In genomic region chr3:102995605-102996321, GRCm38 (mm10) we compare ENCODE assay signal across 8 mouse cellular contexts. TPM values are rescaled to one million over a fixed set of nuclear protein-coding genes. Genes with fewer than 3 reads are reported as not detected.
DNase-seq lines count a peak whose midpoint lies in the region; ATAC-seq and TF ChIP-seq lines count a peak whose summit lies in the region.

TSS of gene Sike1 (plus strand) at chr3:102995708.

- whole genome bisulfite sequencing in hindbrain, postnatal 0 days: under 1% methylated on average over 55 of the region's 60 CpGs

- H3K4me2 ChIP-seq in hindbrain, postnatal 0 days (ENCODE audit: low read depth, low read length): peak within 1 kb of the TSS; percentile 69

- DNase-seq in WW6 (ENCODE audit: low read depth, low spot score): peak; percentile 84
- DNase-seq in cerebellum, postnatal 4 days (ENCODE audit: low spot score in 2 of 2): peak; percentile 83 to 86
- DNase-seq in gastrocnemius, adult 2 months: peak; percentile 97
- DNase-seq in hindbrain, postnatal 0 days (ENCODE audit: low spot score): peak; percentile 95
- DNase-seq in left cerebral cortex, adult 2 months (ENCODE audit: extremely low spot score in 1 of 2, low spot score in 2 of 2): peak; percentile 93 to 96
- peak; percentile 95 to 96 for DNase-seq in right cerebral cortex, adult 2 months (ENCODE audit: low spot score in 2 of 2)
- peak; percentile 95 for DNase-seq in urinary bladder, postnatal 14 days (ENCODE audit: low spot score)

- intact Hi-C loops in gastrocnemius, adult 2 months (cut with DNase I): loop anchor here (10.0 kb wide), 2 partner anchors 179 to 271 kb away; partner anchors contain the start of gene Bcas2
- intact Hi-C loops in left cerebral cortex, adult 2 months (cut with DNase I): loop anchor here (1.0 to 10.0 kb wide), 2 partner anchors 25 to 281 kb away; partner anchors contain the start of gene Csde1

- H3K27ac ChIP-seq in gastrocnemius, adult 2 months: peak within 1 kb of the TSS; percentile 99
- peak within 1 kb of the TSS; percentile 93 for H3K27ac ChIP-seq in hindbrain, postnatal 0 days
- peak within 1 kb of the TSS; percentile 90 for H3K27ac ChIP-seq in left cerebral cortex, adult 2 months

- no peaks in the 10 kb centered on the region for H3K27me3 ChIP-seq in hindbrain, postnatal 0 days (ENCODE audit: insufficient read depth, low read length)

- peak within 1 kb of the TSS; percentile 83 for H3K4me3 ChIP-seq in gastrocnemius, adult 2 months
- peak within 1 kb of the TSS; percentile 76 for H3K4me3 ChIP-seq in hindbrain, postnatal 0 days (ENCODE audit: low read length)
- H3K4me3 ChIP-seq in left cerebral cortex, adult 2 months: peak within 1 kb of the TSS; percentile 66

- TF ChIP-seq CTCF in gastrocnemius, adult 2 months (IDR thresholded peaks at IDR 0.05): no peak
- TF ChIP-seq CTCF in hindbrain, postnatal 0 days (IDR thresholded peaks at IDR 0.05; ENCODE audit: low read depth): no peak
- TF ChIP-seq CTCF in left cerebral cortex, adult 2 months (IDR thresholded peaks at IDR 0.05): no peak

- H3K4me1 ChIP-seq in hindbrain, postnatal 0 days (ENCODE audit: insufficient read depth, low read length): peaks cover 5% of the 10 kb centered on the region; the same call in 1 of the 2 replicates

- peak; percentile 98 for ATAC-seq in hindbrain, postnatal 0 days
- ATAC-seq in megakaryocyte, adult 5-6 weeks (ENCODE audit: poor library complexity, severe bottlenecking): peak; percentile 88

- no peaks in the 10 kb centered on the region for H3K9me3 ChIP-seq in hindbrain, postnatal 0 days (ENCODE audit: low read length)

- H3K36me3 ChIP-seq in hindbrain, postnatal 0 days (ENCODE audit: insufficient read depth, low read length): peaks cover 16% of the 10 kb centered on the region

- peak within 1 kb of the TSS; percentile 89 for H3K9ac ChIP-seq in hindbrain, postnatal 0 days (replicated peaks; ENCODE audit: low read length)

RNA-seq across cellular contexts. Expression of gene Sike1, which starts in this region (rescaled TPM):
- 10 to 100 TPM; 39.6 to 41.5 TPM for total RNA-seq in gastrocnemius, adult 2 months (2021)
- total RNA-seq in hindbrain, postnatal 0 days (2014; rRNA removed): 25.9 and 30.8 TPM in 2 replicates
- polyA plus RNA-seq in hindbrain, postnatal 0 days (2015; fragmentation: Nextera tagmentation; extraction: Ambion mirVana): 43.5 and 45.7 TPM in 2 replicates
- 10 to 100 TPM; 69.9 to 78.3 TPM for total RNA-seq in left cerebral cortex, adult 2 months (2021)
- total RNA-seq in megakaryocyte, adult 5-6 weeks (2015): 62.6 and 75.0 TPM in 2 replicates
- total RNA-seq in megakaryocyte, adult 5-6 weeks (2017): 65.9 and 74.4 TPM in 2 replicates

Comparison
In these comparisons a context has a peak if more than half of its experiments do, and no peak if none do; other contexts are left out.
1. Peak in every context shown above with its lines: DNase-seq, ATAC-seq, H3K4me3 ChIP-seq and H3K27ac ChIP-seq.